Mouse (Mus musculus) midbrain, embryonic 14.5 days (tissue): Measurements from ENCODE around the gene Tspan3. TPM values are rescaled to one million over a fixed set of nuclear protein-coding genes. Genes with fewer than 3 reads are reported as not detected.

ENCODE experiments used
- ATAC-seq: fragments of 200-750 bp; cut with Nextera tagmentation; 2 replicates; pipeline ENCODE4 v1.8.0; 2017; ENCODE audit warnings: moderate number of reproducible peaks, moderate library complexity; ENCODE audit not compliant: low FRiP score, low TSS enrichment
- DNase-seq: peaks from one replicate; pipeline ENCODE4 v3.0.0-alpha.2; 2015
- H3K27ac ChIP-seq: fragments of 300-500 bp; sonication (generic); replicated peaks from 2 replicates; pipeline ENCODE4 v1.5.1; 2014; ENCODE audit warnings: mild to moderate bottlenecking, low read depth, low read length, moderate library complexity
- H3K27me3 ChIP-seq: fragments of 300-500 bp; sonication (generic); 2 replicates; pipeline ENCODE4 v1.6.1; 2014; ENCODE audit warnings: low read length, control low read depth, mixed read lengths; ENCODE audit not compliant: control insufficient read depth, insufficient read depth
- H3K36me3 ChIP-seq: fragments of 300-500 bp; sonication (generic); 2 replicates; pipeline ENCODE4 v1.6.1; 2014; ENCODE audit warnings: low read length, control low read depth; ENCODE audit not compliant: control insufficient read depth, insufficient read depth
- H3K4me1 ChIP-seq: fragments of 300-500 bp; sonication (generic); 2 replicates; pipeline ENCODE4 v1.6.1; 2014; ENCODE audit warnings: mild to moderate bottlenecking, antibody characterized with exemption, low read length, control low read depth; ENCODE audit not compliant: control insufficient read depth, insufficient read depth
- H3K4me2 ChIP-seq: fragments of 300-500 bp; sonication (generic); 2 replicates; pipeline ENCODE4 v1.6.1; 2014; ENCODE audit warnings: mild to moderate bottlenecking, low read length, moderate library complexity
- H3K4me3 ChIP-seq: fragments of 300-500 bp; sonication (generic); replicated peaks from 2 replicates; pipeline ENCODE4 v1.5.1; 2014; ENCODE audit warnings: low read depth, low read length
- H3K9ac ChIP-seq: fragments of 300-500 bp; sonication (generic); replicated peaks from 2 replicates; pipeline ENCODE4 v1.6.1; 2014; ENCODE audit warnings: mild to moderate bottlenecking, low read length, moderate library complexity
- H3K9me3 ChIP-seq: fragments of 300-500 bp; sonication (generic); 2 replicates; pipeline ENCODE4 v1.6.1; 2016; ENCODE audit warnings: low read length, control low read depth, mixed read lengths; ENCODE audit not compliant: control insufficient read depth
- WGBS: fragments of 180-500 bp; shearing (Covaris S2); extraction: QIAGEN DNeasy Blood & Tissue Kit; methylation state at CpG from one replicate; pipeline ENCODE4 v1.1.7; 2014; 5-methylcytosine and 5-hydroxymethylcytosine counted together
- polyA plus RNA-seq: library from polyadenylated mRNA; unstranded; fragments of >200 nt; fragmentation: Nextera tagmentation; extraction: Ambion mirVana; gene quantifications from 2 replicates; pipeline ENCODE4 v1.2.1, GENCODE M21; 2014

Tspan3 gene
- polyA plus RNA-seq, 1 experiment from 2014 or later: 629 TPM

GRCm38 (mm10) chr9:56118091-56118490, 47.2 kb downstream of the Tspan3 start:
- H3K27ac ChIP-seq: no peak overlapping the region
- no peak overlapping the region for H3K4me3 ChIP-seq
- WGBS: 84% methylated on average over 5 of the region's 5 CpGs
- H3K27me3 ChIP-seq: no peaks in the 10 kb centered on the region
- DNase-seq: no peak
- no peaks in the 10 kb centered on the region for H3K9me3 ChIP-seq
- peaks cover 7% of the 10 kb centered on the region; the same call in 1 of the 2 replicates for H3K4me1 ChIP-seq
- ATAC-seq: no peak
- H3K4me2 ChIP-seq: no peak overlapping the region
- no peaks in the 10 kb centered on the region for H3K36me3 ChIP-seq
- no peak overlapping the region for H3K9ac ChIP-seq

- no peak for ATAC-seq
- no peak overlapping the region for H3K27ac ChIP-seq
- no peak overlapping the region for H3K9ac ChIP-seq
- H3K4me1 ChIP-seq: no peaks in the 10 kb centered on the region
- 88% methylated on average over 5 of the region's 5 CpGs for WGBS
- DNase-seq: no peak
- H3K36me3 ChIP-seq: no peaks in the 10 kb centered on the region
- H3K27me3 ChIP-seq: no peaks in the 10 kb centered on the region
- H3K4me2 ChIP-seq: no peak overlapping the region
- no peak overlapping the region for H3K4me3 ChIP-seq
- no peaks in the 10 kb centered on the region for H3K9me3 ChIP-seq
These were observed 57.1 kb downstream of the Tspan3 start for GRCm38 (mm10) chr9:56108174-56108573.

GRCm38 (mm10) chr9:56107527-56107926, 57.8 kb downstream of the Tspan3 start:
- DNase-seq: no peak
- ATAC-seq: no peak
- Histone ChIP-seq H3K4me2 (no peak overlapping the region), H3K4me3 (no peak overlapping the region), H3K4me1 (no peaks in the 10 kb centered on the region), H3K27ac (no peak overlapping the region), H3K27me3 (no peaks in the 10 kb centered on the region), H3K9ac (no peak overlapping the region), H3K9me3 (no peaks in the 10 kb centered on the region), H3K36me3 (no peaks in the 10 kb centered on the region)
- 74% methylated on average over 6 of the region's 6 CpGs for WGBS

DNA sequence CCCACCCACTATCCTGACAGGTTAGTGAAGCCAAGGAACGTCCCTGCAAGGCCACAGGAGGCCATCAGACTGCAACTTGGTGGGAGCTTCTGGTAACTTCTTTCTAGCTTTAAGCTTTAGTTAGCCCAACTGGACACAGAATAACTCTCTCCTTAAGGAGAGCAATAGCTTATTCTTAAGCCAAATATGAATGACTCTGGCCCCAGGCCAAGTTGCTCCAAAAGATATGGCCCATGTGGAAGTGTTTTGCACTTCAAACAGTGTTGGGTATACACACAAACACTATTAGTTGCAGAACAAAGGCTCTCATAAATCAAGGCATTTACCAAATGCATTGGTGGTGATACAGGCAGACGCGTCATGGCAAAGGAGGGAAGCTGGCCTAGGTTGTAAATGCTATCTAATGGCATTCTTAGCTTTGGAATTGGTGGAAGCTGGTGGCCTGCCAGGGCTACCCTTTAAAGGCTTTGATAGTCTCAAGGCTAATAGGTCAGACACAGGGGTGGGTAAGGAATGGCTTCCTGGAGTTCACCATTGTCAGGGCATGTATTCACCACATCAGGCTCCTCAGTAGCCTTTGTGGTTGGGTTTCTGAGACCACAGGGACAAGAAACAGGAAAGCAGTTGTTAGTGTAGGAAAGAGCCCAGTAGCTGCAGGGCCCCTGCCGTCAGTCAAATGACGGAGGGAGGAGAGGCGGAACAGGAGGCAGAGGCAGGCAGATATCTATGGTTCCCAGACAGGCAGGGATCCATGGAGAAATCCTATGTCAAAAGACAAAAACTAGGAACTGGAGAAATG, 58.8 kb downstream of the Tspan3 start:
- 73% methylated on average over 6 of the region's 6 CpGs for WGBS
- Histone ChIP-seq H3K36me3 (no peaks in the 10 kb centered on the region), H3K9me3 (no peaks in the 10 kb centered on the region), H3K9ac (no peak overlapping the region), H3K4me2 (no peak overlapping the region), H3K27me3 (no peaks in the 10 kb centered on the region), H3K4me3 (no peak overlapping the region), H3K4me1 (no peaks in the 10 kb centered on the region), H3K27ac (no peak overlapping the region)
- ATAC-seq (no peak), DNase-seq (no peak)

GRCm38 (mm10) chr9:56104921-56105320, 60.4 kb downstream of the Tspan3 start:
- WGBS: 81% methylated on average over 7 of the region's 7 CpGs
- no peaks in the 10 kb centered on the region for H3K27me3 ChIP-seq
- no peaks in the 10 kb centered on the region for H3K9me3 ChIP-seq
- no peak overlapping the region for H3K4me2 ChIP-seq
- no peaks in the 10 kb centered on the region for H3K4me1 ChIP-seq
- H3K9ac ChIP-seq: no peak overlapping the region
- H3K36me3 ChIP-seq: no peaks in the 10 kb centered on the region
- H3K27ac ChIP-seq: no peak overlapping the region
- ATAC-seq (no peak), DNase-seq (no peak)
- H3K4me3 ChIP-seq: no peak overlapping the region

GRCm38 (mm10) chr9:56101022-56101421, 64.3 kb downstream of the Tspan3 start:
- 61% methylated on average over 4 of the region's 4 CpGs for whole genome bisulfite sequencing
- H3K4me3 ChIP-seq: no peak overlapping the region
- H3K9ac ChIP-seq: no peak overlapping the region
- H3K27ac ChIP-seq: no peak overlapping the region
- H3K36me3 ChIP-seq: no peaks in the 10 kb centered on the region
- no peaks in the 10 kb centered on the region for H3K9me3 ChIP-seq
- DNase-seq: no peak
- H3K4me2 ChIP-seq: no peak overlapping the region
- no peaks in the 10 kb centered on the region for H3K4me1 ChIP-seq
- ATAC-seq: no peak
- H3K27me3 ChIP-seq: no peaks in the 10 kb centered on the region

DNA sequence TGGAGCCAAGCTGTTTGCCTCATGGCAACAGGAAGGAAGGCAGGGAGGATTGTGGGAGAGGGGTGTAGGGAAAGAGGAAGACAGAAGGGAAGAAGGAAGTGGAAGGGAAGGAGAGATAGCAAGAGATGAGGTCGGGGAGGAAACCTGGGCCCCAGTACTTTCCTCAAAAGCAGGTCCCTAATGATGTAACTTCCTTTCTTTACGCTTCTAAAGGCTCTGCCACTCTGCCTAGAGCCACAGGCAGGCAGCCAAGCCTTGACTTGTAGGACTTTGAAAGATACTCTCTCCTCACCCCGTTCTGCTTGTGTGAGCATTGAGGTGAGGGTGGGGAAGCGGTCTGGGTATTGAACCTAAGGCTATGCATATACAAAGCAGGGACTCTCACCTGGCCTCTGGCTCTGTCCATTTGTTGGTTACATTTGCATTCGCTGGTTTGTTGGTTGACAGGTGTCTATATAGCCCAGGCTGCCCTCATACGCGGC, 65.2 kb downstream of the Tspan3 start:
- no peak overlapping the region for H3K27ac ChIP-seq
- ATAC-seq: no peak

GRCm38 (mm10) chr9:56097584-56098298, 67.5 kb downstream of the Tspan3 start:
- H3K27ac ChIP-seq: no peak overlapping the region
- no peak for DNase-seq
- H3K4me1 ChIP-seq: no peaks in the 10 kb centered on the region
- H3K36me3 ChIP-seq: no peaks in the 10 kb centered on the region
- no peak for ATAC-seq
- H3K4me2 ChIP-seq: no peak overlapping the region
- 91% methylated on average over 4 of the region's 4 CpGs for WGBS
- no peaks in the 10 kb centered on the region for H3K27me3 ChIP-seq
- H3K4me3 ChIP-seq: no peak overlapping the region
- no peak overlapping the region for H3K9ac ChIP-seq
- no peaks in the 10 kb centered on the region for H3K9me3 ChIP-seq

More for the DNA sequence above, 65.2 kb downstream of the Tspan3 start:
- 93% methylated on average over 7 of the region's 7 CpGs for WGBS
- no peak overlapping the region for H3K4me2 ChIP-seq
- H3K27me3 ChIP-seq: no peaks in the 10 kb centered on the region
- no peaks in the 10 kb centered on the region for H3K9me3 ChIP-seq
- no peaks in the 10 kb centered on the region for H3K36me3 ChIP-seq
- H3K4me3 ChIP-seq: no peak overlapping the region
- H3K9ac ChIP-seq: no peak overlapping the region
- DNase-seq: no peak
- no peaks in the 10 kb centered on the region for H3K4me1 ChIP-seq
